ENCODE assay signal across 15 mouse cellular contexts in the genomic region with DNA sequence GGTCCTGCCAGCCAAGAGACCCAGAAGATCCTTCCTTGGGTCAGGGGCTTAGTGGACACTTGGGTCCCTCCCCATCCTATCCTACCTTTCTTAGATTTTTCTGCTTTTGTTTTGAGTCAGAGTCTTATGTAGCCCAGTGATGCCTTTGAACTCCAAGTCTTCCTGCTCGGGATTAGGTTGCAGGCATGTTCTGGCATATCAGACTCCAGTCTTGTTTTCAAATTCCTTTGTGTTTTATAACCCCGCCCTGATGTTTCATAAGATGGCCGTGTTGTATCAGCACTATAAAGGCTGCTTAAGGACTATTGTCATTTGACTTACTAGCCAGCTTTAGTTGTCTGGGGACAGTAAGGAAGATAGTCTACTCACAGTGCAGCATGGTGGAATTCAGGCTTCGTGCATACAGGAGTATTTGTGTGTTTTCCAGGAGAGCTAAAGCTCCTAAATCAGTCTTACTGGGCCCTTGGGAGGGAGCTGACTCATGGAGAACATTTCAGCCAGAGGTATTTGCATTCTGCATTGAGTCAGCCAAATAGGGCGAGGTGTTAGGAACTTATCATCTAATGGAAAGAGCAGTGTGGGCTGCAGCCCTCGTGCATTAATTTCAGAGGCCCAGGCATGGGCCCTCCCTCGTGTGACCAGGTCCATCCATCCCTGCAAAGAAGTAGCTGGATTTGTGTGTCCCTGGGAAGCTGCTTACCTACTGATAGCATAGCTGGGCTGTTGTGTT. TPM values are rescaled to one million over a fixed set of nuclear protein-coding genes. Genes with fewer than 3 reads are reported as not detected.
DNase-seq lines count a peak whose midpoint lies in the region; ATAC-seq lines count a peak whose summit lies in the region.
"Had no signal": no experiment of that assay in that cellular context is flagged by ENCODE, and none has a peak within 500 bp of the region (broad histone marks: within the 10 kb centered on the region; RNA-seq: fewer than 3 reads in every experiment).

No protein-coding gene starts in this region.

- no peaks in the 10 kb centered on the region for H3K9me3 ChIP-seq in kidney, embryonic 14.5 days (ENCODE audit: control insufficient read depth, low read length)
- H3K9me3 ChIP-seq: hindbrain, embryonic 15.5 days; neural tube, embryonic 12.5 days had no signal

- DNase-seq in kidney, adult 9 months = no peak
- peak; percentile 37 for DNase-seq in urinary bladder, postnatal 25 days (ENCODE audit: low spot score)
- DNase-seq in urinary bladder, adult 2 months (ENCODE audit: low spot score) = no peak
- DNase-seq in heart, postnatal 10 days = peak; percentile 51 to 61
- DNase-seq in natural killer cell, adult 2 months (ENCODE audit: low spot score in 2 of 2) = no peak
- DNase-seq in ovary, postnatal 14 days (ENCODE audit: low spot score) = no peak
- DNase-seq: cerebellum, postnatal 36 days; kidney, postnatal 10 days; right cerebral cortex, postnatal 4 days; thymus, postnatal 25 days had no signal

- no peak overlapping the region for H3K9ac ChIP-seq in kidney, embryonic 14.5 days (ENCODE audit: low read depth, low read length)
- H3K9ac ChIP-seq: hindbrain, embryonic 15.5 days; liver, embryonic 14.5 days; neural tube, embryonic 12.5 days had no signal

- no peak overlapping the region for H3K4me3 ChIP-seq in kidney, embryonic 14.5 days (ENCODE audit: low read length)
- H3K4me3 ChIP-seq: hindbrain, embryonic 15.5 days; neural tube, embryonic 12.5 days had no signal

- intact Hi-C loops in heart, postnatal 10 days (cut with DNase I) = no loop called here

- peaks cover 68% of the 10 kb centered on the region for H3K36me3 ChIP-seq in kidney, embryonic 14.5 days (ENCODE audit: control insufficient read depth, insufficient read depth, low read length)

- no peaks in the 10 kb centered on the region for H3K27me3 ChIP-seq in kidney, embryonic 14.5 days (ENCODE audit: control insufficient read depth, insufficient read depth, low read length)
- H3K27me3 ChIP-seq: hindbrain, embryonic 15.5 days; neural tube, embryonic 12.5 days had no signal

- 0 out of 2 replicates have a peak, but pooled peaks cover 5% of the 10 kb centered on the region for H3K4me1 ChIP-seq in kidney, embryonic 14.5 days (ENCODE audit: control insufficient read depth, insufficient read depth, low read length)
- H3K4me1 ChIP-seq: hindbrain, embryonic 15.5 days had no signal

- 83% methylated on average over 7 of the region's 7 CpGs for WGBS in kidney, embryonic 14.5 days

- ATAC-seq in kidney, embryonic 14.5 days (ENCODE audit: low FRiP score, low TSS enrichment) = 0 out of 2 replicates have a peak, but pooled peaks have one; percentile 53

- H3K4me2 ChIP-seq in kidney, embryonic 14.5 days (replicated peaks; ENCODE audit: low read depth, low read length) = no peak overlapping the region
- H3K4me2 ChIP-seq: hindbrain, embryonic 15.5 days; neural tube, embryonic 12.5 days had no signal

- H3K27ac ChIP-seq in kidney, embryonic 14.5 days (ENCODE audit: low read depth, low read length) = no peak overlapping the region
- H3K27ac ChIP-seq: hindbrain, embryonic 15.5 days; liver, embryonic 14.5 days; neural tube, embryonic 12.5 days had no signal

RNA-seq across cellular contexts. Expression of gene Clec3b, which starts 13.6 kb away (rescaled TPM):
- not detected in 2 replicates for polyA plus RNA-seq in kidney, embryonic 14.5 days (2014; fragmentation: Nextera tagmentation; extraction: Ambion mirVana)
- polyA plus RNA-seq in urinary bladder, adult 2 months (2012; rRNA removed) = 707 and 739 TPM in 2 replicates
- total RNA-seq in heart, postnatal 10 days (2021) = 10 to 100 TPM; 69.1 to 72.0 TPM
- total RNA-seq: granulocyte monocyte progenitor cell, adult 5-6 weeks had no signal
- polyA plus RNA-seq: neural tube, embryonic 12.5 days had no signal

RNA-seq across cellular contexts. Expression of gene Exosc7, which starts 24.1 kb away (rescaled TPM):
- 133 and 156 TPM in 2 replicates for polyA plus RNA-seq in kidney, embryonic 14.5 days (2014; fragmentation: Nextera tagmentation; extraction: Ambion mirVana)
- 72.3 and 101 TPM in 2 replicates for polyA plus RNA-seq in urinary bladder, adult 2 months (2012; rRNA removed)
- total RNA-seq in heart, postnatal 10 days (2021) = 10 to 100 TPM; 23.0 to 29.2 TPM

RNA-seq across cellular contexts. Expression of gene Zdhhc3, which starts 24.1 kb away (rescaled TPM):
- 46.9 and 59.6 TPM in 2 replicates for polyA plus RNA-seq in kidney, embryonic 14.5 days (2014; fragmentation: Nextera tagmentation; extraction: Ambion mirVana)
- polyA plus RNA-seq in urinary bladder, adult 2 months (2012; rRNA removed) = 55.8 and 62.5 TPM in 2 replicates
- total RNA-seq in heart, postnatal 10 days (2021) = 10 to 100 TPM; 50.7 to 53.5 TPM

Comparison
In these comparisons a context has a peak if more than half of its experiments do, and no peak if none do; other contexts are left out.
1. DNase-seq: peak in urinary bladder, postnatal 25 days (single experiment) and heart, postnatal 10 days (2 of 2); none in kidney, adult 9 months (single experiment), urinary bladder, adult 2 months (single experiment), natural killer cell, adult 2 months (0 of 2) and ovary, postnatal 14 days (single experiment).
2. RNA of gene Clec3b, which starts 13.6 kb away (polyA plus RNA-seq): 707 to 739 TPM in urinary bladder, adult 2 months; not detected in kidney, embryonic 14.5 days; every median in the first group is over 100 times any median in the second.